Mouse (Mus musculus) mouse embryonic stem cell (cell line): ENCODE results near the gene Myl4.
"Not testable (repeated sequence)": the region's sequence is repeated elsewhere in the genome, so short reads cannot be mapped to it uniquely, and the experiment has no call there.

ENCODE experiments used
- in situ Hi-C, 2 experiments: fragments of 300-500 bp; cut with MboI; formaldehyde crosslinking; loops; 1 replicate in 1 of 2; 3 replicates in 1 of 2; pipeline ENCODE4 v1.14.3; 2019 to 2020; ENCODE audit warnings: low sequenced_read_pairs in 2 of 2, low pct_unique_long_range_greater_than_20kb in 1 of 2, mixed read lengths in 1 of 2; ENCODE audit not compliant: unreplicated experiment in 1 of 2

Myl4 gene

DNA sequence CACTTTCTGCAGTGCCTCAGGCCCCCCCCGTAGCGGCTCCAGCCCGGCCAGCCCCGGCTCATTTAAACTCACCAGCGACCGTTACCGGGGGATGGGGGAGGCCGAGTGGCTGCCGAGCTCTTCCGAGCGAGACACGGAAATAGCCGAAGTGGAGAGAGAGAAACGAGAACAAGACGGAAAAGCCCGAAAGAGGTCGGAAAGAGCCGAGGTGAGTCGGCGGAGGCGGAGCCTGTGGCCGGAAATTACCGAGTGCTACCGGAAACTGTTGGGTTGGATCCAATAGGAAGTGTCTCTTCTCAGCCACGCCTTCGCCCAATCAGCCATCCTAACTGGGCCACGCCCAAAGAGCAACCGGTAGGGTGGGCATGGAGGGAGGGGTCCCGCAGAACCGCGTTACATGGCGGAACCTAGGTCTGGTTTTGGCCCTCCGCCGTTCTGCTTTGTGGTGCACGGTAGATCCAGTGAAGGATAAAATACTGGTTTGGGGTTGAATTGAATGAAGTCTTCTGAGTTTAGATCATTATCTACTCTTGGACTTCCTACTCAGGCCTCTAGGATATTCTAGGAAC lies at the start of gene Myl4, which contains the start of gene Cdc27:
Myl4 (plus strand) TSS at position 258 of the 569 bp plus-strand sequence.
Cdc27 (minus strand) TSS at position 215 of the 569 bp plus-strand sequence.
- in situ Hi-C loops: no loop called here

DNA sequence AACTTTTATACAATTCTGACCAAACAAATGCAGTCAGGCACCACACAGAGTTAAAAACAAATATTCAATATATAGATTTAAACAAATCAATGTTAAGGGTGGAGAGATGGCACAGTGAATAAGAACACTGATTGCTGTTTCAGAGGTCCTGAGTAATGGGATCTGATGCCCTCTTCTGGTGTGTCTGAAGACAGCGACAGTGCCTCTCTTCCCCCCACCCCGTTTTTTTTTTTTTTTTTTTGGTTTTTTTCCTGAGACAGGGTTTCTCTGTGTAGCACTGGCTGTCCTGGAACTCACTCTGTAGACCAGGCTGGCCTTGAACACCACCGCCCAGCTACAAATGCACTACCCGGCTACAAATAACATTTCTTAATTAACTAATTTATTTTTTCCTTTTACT lies 42.0 kb upstream of the Myl4 start:
- in situ Hi-C loops: no loop called here

DNA sequence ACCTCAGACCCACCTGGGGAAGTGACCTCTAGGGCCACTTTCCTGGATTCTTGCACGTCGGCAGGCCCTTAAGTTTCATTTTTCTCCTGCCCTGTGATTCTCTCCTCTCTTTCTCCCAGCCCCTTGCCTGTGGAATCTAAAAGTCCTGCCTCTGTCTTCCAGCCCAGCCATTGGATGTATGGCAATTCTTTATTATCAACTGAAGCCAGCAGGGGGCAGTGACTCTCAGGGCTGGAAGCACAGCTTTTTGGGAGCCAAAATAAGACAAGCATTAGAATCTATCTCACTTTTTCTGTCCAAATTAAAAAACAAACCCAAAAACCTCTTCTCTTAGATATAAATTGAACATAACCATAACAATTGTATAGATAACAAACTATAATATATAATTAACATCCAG lies 39.9 kb upstream of the Myl4 start:
- in situ Hi-C loops: no loop called here

DNA sequence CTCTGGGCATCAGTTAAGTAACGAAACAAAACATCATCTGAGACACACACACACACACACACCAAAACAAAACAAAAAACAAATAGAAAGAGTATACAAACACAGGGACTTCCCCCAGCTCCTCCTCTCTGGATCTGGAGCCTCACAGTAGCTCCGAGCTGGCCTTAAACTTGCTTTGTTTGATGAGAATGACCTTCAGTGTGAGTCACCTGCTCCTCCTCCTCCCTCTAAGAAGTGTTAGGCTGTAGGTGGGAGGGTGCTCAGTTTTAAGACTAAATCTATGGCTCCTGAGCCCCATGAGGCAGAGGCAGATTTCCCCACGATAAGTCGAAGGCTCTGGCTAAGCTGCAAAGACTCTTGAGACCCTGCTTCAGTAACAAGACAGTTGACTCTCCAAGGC lies 38.0 kb upstream of the Myl4 start:
- in situ Hi-C loops: no loop called here

DNA sequence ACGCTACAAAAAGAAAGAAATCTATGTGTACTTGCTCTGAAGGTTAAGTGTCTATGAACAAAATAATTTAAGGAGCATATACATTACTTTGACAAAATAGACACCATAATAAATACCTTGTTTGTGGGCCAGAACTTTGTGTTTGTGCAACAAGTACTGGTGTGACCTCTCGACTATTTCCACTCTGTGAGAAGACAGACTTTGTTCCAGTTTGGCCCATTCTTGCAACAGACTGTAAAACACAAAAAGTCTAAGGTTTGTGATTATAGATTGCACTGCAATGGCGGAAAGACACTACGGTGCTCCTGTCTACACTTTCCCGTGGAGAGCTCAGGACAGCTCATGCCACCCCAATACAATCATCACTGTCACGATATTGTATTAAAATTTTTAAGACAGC lies 24.5 kb upstream of the Myl4 start:
- in situ Hi-C loops: no loop called here

DNA sequence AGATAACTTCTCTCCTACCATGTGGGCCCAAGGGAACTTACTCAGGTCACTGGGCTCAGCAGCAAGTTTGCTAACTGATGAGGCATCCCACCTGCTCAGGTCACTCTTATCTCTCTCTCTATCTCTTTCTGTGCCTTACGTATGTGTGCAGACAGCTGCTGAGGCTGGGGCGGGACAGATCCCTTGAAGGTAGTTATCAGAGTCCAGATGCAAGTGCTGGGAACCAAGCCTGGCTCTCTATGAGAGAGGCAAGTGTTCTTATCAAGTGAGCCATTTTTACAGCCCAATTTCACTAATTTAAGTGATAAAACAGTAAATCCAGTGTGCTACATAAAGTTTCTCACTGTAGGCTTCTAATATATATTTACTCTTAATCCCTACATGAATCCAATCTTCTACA lies 13.6 kb upstream of the Myl4 start:
- in situ Hi-C loops: no loop called here

DNA sequence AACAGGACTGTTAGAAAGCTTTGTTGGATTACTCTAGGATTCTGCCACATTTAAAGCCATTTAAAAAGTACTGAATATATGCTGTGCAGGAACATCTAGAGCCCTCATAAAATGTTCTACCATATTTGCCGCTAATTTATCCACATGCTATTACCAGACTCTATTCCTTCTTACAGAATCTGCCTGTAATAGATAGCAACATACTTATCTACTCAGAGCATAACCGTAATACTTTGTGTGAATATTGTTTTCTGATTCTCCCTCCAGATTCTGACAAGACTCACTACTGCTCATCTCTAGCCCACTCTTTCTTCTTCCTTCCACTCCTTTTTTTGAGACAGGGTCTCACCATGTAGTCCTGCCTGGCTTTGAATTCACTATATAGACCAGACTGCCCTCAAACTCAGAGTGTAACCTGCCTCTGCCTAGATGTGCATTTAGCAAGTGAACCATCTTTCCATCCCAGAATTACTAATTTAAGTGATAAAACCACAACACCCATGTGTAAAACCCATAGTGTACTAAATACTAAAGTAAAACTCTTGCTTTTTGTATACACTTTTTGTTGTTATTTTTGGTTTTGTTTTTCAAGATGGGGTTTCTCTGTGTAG lies 12.4 kb upstream of the Myl4 start:
- in situ Hi-C loops: no loop called here

DNA sequence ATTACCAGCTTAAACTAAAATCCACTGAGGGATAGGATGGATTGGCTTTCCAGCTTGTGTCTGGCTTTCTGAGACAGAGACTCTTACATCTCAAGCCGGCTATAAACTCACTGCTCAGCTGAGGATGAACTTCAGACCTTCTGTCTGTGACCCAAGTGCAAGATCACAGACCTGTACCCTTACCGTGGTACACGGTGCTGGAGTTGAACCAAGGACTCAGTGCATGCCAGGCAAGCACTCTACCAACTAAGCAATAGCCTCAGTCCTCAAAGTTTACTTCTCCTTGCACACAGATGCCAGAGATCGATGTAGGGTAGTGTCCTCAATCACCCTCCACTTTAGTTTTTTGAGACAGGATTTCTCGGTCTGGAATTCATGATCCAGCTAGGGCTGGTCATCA lies 10.7 kb upstream of the Myl4 start:
- in situ Hi-C loops: no loop called here

DNA sequence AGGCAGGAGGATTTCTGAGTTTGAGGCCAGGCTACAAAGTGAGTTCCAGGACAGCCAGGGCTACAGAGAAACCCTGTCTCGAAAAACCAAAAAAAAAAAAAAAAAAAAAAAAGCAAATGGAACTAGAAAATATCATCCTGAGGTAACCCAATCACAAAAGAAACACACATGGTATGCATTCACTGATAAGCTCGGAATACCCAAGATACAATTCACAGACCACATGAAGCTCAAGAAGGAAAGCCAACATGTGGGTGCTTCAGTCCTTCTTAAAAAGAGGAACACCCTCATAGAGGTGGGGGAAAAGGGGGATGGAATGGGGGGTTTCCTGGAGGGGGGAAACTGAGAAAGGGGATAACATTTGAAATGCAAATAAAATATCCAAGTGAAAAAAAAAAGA lies 7.1 kb upstream of the Myl4 start:
- in situ Hi-C loops: not testable (repeated sequence)

DNA sequence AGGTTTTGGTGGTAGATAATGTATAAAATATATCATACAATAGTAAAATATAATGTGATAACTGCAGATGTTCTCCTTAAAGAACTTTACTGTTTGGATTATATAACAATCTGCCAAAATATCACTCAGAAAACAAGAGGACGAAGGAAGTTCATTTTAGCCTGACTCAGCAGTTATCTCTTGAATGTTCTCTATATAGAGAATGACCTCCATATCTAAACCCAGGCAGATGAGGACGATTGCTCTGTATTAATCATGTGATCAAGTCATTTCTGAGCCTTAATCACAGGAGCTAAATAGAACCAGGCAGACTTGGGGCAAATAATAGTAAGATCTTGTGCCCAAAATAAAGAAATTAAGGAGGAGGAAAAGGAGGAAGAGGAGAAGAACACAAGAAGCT lies 6.0 kb upstream of the Myl4 start:
- in situ Hi-C loops: no loop called here

DNA sequence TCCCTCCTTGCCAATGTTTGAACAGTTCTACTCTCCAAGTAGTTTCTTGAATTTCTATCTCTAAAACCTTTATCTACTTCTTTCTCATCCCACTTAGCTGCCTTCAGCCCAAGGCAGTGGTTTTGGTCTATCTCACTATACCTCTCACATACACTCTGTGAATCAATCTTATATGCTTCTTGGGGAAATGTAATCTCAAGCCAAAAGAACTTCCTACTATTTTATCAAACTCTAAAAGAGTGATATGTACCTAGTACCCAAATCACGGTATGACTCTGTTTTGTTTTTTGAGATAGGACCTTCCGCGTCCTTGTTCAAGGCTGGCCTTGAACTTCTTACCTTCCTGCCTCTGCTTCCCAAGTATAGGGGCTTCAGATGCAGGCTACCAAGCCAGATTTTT lies 3.0 kb upstream of the Myl4 start:
- in situ Hi-C loops: no loop called here

DNA sequence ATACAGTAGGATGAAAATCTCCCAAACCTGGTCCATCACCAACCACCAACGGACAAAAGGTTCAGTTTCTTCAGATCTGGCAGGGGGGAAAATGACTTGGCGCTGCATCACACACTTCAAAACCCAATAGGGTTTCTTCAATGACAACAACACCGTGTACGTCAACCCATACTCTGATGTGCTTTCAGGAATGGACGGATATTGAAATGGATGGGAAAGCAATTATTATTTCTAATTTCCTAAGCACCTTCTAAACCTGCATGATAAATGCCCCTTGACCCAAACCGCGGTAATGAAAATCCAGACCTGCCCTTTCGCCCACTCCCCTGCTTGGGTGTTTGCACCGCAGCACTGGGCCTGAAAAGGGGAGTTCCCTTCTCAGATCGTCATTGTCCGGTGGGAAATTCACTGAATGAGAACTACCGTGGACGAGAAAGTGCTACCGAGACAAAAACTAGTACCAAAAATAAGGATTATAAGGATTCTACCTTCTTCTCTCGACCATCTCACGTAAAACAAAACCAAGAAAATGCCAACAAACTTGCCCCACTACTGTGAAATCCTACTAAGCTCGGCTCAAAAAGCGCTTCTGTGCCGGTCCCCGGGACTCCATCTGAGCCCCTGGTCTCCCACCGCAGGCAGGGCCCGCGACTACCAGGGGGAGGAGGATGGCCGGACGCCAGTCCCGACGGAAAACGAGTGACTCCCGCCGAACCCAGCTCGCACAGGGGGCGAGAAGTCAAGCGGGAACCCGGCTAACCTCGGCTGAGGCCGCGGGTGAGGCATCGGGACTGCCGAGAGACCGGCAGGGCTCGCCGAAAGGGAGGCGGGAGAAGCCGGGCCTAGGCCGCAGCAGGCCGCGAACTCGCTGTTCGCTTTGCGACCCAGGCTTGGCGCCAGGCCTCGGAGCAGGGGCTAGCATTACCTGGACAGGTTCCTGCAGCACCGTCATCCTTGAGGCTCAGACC lies 741 bp upstream of the Myl4 start:
- in situ Hi-C loops: no loop called here

DNA sequence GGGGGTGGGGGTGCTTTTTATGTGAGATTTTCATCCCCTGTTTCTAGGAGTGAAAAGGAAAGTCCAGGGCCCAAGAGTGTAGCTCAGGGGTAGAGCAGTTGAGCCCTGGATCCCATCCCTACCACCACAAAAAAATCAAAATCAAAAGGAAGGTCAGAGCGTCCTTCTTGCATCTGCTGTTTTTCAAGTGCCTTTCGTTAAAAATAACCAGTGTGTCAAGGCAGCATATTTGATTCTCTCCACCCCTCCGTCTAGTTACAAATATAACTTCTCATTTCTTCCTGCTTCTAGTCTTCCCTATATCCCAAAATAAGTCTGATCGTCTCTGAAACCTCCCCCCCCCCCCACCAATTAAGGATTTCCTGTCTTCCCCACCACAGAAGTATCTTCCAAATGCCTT lies 7.6 kb downstream of the Myl4 start:
- in situ Hi-C loops: no loop called here

DNA sequence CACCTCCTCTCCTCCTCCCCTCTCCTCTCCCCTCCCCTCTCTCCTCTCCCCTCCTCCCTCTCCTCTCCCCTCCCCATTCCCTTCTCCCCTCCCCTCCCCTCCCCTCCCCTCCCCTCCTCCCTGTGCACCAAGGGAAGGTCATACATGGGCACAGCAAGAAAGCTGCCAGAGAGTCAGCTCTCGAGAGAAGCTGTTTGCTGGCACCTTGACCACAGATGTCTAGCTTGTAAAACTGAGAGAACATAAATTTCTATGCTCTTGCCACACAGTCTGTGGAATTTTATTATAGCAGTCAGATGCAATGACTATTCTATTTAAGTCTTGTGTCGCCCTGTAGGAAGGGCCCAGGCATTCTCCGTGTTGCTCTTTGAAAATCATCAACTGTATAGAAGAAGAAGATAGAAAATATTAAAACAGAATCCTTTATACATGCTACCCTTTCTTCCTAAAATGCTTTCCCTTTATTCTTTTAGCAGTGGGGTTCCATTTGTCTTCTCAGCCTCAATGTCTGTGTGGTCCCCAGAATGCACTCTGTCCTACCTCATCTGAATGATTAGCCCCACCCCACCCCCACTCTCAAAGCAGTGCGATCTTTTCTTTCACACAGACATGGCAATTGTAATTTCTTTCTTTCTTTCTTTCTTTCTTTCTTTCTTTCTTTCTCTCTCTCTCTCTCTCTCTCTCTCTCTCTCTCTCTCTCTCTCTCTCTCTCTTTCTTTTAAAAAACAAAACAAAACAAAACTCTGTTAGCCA lies 8.4 kb downstream of the Myl4 start:
- in situ Hi-C loops: no loop called here

DNA sequence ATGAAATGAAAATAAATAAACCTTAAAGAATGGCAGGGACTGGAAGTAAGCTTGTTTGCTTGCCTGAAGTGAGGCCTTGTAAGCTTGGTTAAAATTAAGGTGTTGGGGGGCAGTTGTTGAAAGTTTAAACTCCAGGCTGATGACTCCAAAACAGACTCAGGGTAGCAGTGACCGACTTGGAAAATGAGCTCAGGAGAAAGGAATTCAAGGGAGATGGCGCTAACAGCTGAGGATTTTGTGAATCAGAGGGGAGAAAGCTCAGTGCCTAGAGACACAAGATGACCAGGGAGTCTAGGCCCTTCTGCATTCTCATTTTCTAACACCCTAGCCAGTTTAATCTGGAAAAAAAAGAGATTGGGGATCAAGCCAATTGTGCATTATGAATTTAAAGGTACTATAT lies 10.5 kb downstream of the Myl4 start:
- in situ Hi-C loops: no loop called here

DNA sequence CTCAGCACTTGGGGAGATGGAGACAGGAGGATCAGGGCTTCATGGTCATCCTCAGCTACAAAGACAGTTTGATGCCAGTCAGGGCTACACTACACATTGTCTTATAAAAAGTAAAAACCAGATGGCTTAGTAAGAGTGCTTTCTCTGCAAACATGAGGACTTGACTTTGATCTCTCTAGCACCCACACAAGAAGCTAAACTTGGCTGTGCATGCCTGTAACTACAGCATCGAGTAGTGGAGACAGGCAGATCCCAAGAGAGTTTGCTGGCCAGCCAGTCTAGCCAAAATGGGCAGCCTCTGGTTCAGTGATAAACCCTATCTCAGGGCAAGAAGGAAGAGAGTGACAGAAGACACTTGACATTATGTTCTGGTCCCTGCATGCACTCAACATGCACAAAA lies 13.0 kb downstream of the Myl4 start:
- in situ Hi-C loops: no loop called here

DNA sequence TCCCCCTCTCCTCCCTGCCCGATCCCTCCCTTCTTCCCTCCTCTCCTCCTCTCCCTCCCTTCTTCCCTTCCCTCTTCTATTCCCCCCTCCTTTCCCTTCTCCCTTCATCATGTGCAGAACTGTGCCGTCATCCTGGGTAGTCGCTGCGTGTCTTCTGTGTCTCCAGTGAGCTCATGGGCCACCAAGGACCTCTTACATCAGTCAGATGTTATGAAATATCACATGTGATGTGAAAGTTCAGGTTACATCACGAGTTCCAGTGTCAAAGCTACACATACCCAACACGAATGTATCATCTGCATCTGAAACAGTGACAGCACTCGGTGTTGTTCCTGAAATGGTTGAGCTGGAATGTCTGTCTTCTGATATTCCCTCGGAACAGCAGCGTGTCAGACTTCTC lies 14.7 kb downstream of the Myl4 start:
- in situ Hi-C loops: no loop called here

DNA sequence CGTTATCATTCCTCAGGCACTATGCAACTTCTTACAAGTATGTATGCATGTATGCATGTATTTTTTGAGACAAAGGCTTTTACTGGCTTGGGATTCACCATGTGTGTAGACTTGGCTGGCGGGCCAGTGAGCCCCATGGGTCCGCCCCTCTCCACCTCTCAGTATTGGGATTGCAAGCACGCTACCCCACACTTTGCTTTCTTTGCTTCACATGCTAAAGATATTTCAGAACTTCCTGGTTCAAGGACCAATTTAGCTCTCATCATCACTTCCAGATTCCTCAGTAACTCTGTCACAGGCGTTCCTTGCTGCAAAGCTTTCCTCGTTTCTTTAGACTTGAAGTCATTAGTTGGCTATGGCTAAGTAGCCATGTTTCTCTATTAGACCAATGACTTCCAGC lies 15.6 kb downstream of the Myl4 start:
- in situ Hi-C loops: no loop called here

DNA sequence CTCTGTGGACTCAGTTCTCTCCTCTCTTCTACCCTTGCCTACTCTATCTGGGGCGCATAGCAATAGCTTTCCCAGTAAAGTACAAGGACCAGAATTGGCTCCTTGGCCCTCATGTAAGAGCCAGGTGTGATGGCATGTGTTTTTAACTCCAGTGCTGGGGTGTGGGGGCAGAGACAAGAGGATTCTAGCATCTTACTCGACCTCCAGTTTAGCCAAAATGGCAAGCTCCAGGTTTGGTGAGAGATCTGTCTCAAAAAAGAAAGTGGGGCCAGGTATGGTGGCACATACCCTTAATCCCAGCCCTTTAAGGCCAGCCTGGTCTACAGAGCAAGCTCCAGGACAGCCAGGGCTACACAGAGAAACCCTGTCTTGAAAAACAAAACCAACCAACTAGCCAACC lies 16.3 kb downstream of the Myl4 start:
- in situ Hi-C loops: no loop called here
